In the genomic region with DNA sequence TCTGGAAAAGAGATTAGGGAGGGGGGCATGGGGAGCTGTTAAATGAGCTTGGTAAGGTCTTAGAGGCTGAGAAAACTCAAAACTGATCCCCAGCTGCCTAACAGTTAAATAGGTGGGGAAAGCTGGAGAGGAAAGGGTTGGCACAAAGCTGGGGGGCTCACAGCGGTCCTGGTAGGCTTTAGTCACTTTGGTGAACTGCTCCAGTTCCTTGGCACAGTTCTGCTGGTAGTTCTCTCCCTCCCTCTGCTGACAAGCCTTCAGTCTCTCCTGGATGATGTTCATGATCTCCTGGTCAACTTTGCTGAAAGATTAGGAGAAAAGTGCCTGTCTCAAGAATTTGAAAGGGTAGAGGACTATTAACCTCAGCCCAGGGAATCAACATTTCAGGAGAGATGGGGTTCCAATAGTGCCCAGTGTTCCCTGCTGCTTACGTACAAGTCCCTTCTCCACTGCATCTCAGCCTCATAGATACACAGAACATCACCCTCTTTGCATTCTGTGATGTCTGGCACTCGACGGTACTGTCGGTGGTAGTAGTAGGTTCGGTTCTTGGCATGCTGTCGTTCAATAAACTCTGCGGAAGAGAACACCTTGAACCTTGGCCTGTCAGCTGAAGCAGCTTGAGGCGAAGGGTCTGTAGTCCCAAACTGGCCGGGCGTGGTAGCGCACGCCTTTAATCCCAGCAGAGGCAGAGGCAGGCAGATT, we compare ENCODE assay signal across 9 mouse cellular contexts. TPM values are rescaled to one million over a fixed set of nuclear protein-coding genes. Genes with fewer than 3 reads are reported as not detected.
DNase-seq lines count a peak whose midpoint lies in the region; ATAC-seq and TF ChIP-seq lines count a peak whose summit lies in the region.
"Had no signal": no experiment of that assay in that cellular context is flagged by ENCODE, and none has a peak within 500 bp of the region (broad histone marks: within the 10 kb centered on the region; RNA-seq: fewer than 3 reads in every experiment).

No protein-coding gene starts in this region.

- H3K9ac ChIP-seq in heart, adult 2 months (ENCODE audit: low read depth, low read length) = 0 out of 2 replicates have a peak overlapping the region, but pooled peaks have one; percentile 8
- H3K9ac ChIP-seq in hindbrain, embryonic 12.5 days = 0 out of 2 replicates have a peak overlapping the region, but pooled peaks have one; percentile 23
- 0 out of 2 replicates have a peak overlapping the region, but pooled peaks have one; percentile 34 for H3K9ac ChIP-seq in midbrain, embryonic 12.5 days (replicated peaks)

- H3K4me3 ChIP-seq in heart, adult 2 months = no peak overlapping the region
- H3K4me3 ChIP-seq in hindbrain, embryonic 12.5 days = no peak overlapping the region
- H3K4me3 ChIP-seq in midbrain, embryonic 12.5 days = peak overlapping the region; percentile 8; the same call in 1 of the 2 replicates
- no peak overlapping the region for H3K4me3 ChIP-seq in thymus, adult 2 months (ENCODE audit: control insufficient read depth, insufficient read depth, low read length)

- peaks cover 12% of the 10 kb centered on the region for H3K36me3 ChIP-seq in heart, adult 2 months (ENCODE audit: control insufficient read depth, insufficient read depth, low read length)
- H3K36me3 ChIP-seq in hindbrain, embryonic 12.5 days = peaks cover 17% of the 10 kb centered on the region
- peaks cover 16% of the 10 kb centered on the region for H3K36me3 ChIP-seq in midbrain, embryonic 12.5 days
- H3K36me3 ChIP-seq in thymus, adult 2 months (ENCODE audit: control insufficient read depth, insufficient read depth, low read length) = peaks cover 14% of the 10 kb centered on the region

- no peaks in the 10 kb centered on the region for H3K79me2 ChIP-seq in heart, adult 2 months (replicated peaks; ENCODE audit: control insufficient read depth, insufficient read depth, low read length)

- no peak overlapping the region for H3K27ac ChIP-seq in heart, adult 2 months
- H3K27ac ChIP-seq in hindbrain, embryonic 12.5 days = 0 out of 2 replicates have a peak overlapping the region, but pooled peaks have one; percentile 4
- no peak overlapping the region for H3K27ac ChIP-seq in midbrain, embryonic 12.5 days (replicated peaks)
- no peak overlapping the region for H3K27ac ChIP-seq in thymus, adult 2 months (ENCODE audit: control insufficient read depth, insufficient read depth, low read length)

- ATAC-seq in hindbrain, embryonic 12.5 days (ENCODE audit: low FRiP score) = no peak
- ATAC-seq in midbrain, embryonic 12.5 days (ENCODE audit: low FRiP score, low read depth) = no peak

- peaks cover 7% of the 10 kb centered on the region for H3K4me1 ChIP-seq in heart, adult 2 months (ENCODE audit: control insufficient read depth, insufficient read depth, low read length)
- H3K4me1 ChIP-seq in hindbrain, embryonic 12.5 days = peaks cover 32% of the 10 kb centered on the region
- peaks cover 33% of the 10 kb centered on the region for H3K4me1 ChIP-seq in midbrain, embryonic 12.5 days
- H3K4me1 ChIP-seq in thymus, adult 2 months (replicated peaks; ENCODE audit: control insufficient read depth, insufficient read depth, low read length) = peaks cover 16% of the 10 kb centered on the region

- intact Hi-C loops in heart, adult 2 months (cut with DNase I) = no loop called here
- intact Hi-C loops in left cerebral cortex, postnatal 14 days (cut with DNase I) = no loop called here

- H3K9me3 ChIP-seq in hindbrain, embryonic 12.5 days (replicated peaks) = no peaks in the 10 kb centered on the region
- H3K9me3 ChIP-seq in midbrain, embryonic 12.5 days = no peaks in the 10 kb centered on the region

- WGBS in heart, adult 2 months = 27% methylated on average over 13 of the region's 13 CpGs
- WGBS in hindbrain, embryonic 12.5 days = 36% methylated on average over 13 of the region's 13 CpGs
- 36% methylated on average over 13 of the region's 13 CpGs for WGBS in midbrain, embryonic 12.5 days
- WGBS in thymus, adult 2 months = 80% methylated on average over 13 of the region's 13 CpGs

- no peak for DNase-seq in heart, adult 2 months
- DNase-seq in heart, adult 8-10 months (ENCODE audit: low spot score) = no peak
- DNase-seq in MN1 (ENCODE audit: low spot score) = peak; percentile 37
- DNase-seq in adrenal gland, postnatal 10 days = no peak
- DNase-seq in thymus, adult 2 months = no peak
- DNase-seq in left cerebral cortex, postnatal 14 days (ENCODE audit: low spot score in 2 of 2) = no peak
- DNase-seq: spleen, adult 18-20 months had no signal

- H3K27me3 ChIP-seq in heart, adult 2 months (ENCODE audit: control insufficient read depth, insufficient read depth, low read length) = no peaks in the 10 kb centered on the region
- H3K27me3 ChIP-seq in hindbrain, embryonic 12.5 days = 0 out of 2 replicates have a peak, but pooled peaks cover 2% of the 10 kb centered on the region
- H3K27me3 ChIP-seq in midbrain, embryonic 12.5 days = peaks cover 2% of the 10 kb centered on the region
- H3K27me3 ChIP-seq in thymus, adult 2 months (ENCODE audit: control insufficient read depth, insufficient read depth, low read length) = no peaks in the 10 kb centered on the region

- no peak for TF ChIP-seq POLR2A in heart, adult 2 months (IDR thresholded peaks at IDR 0.05; ENCODE audit: insufficient read depth, low read depth, low read length)
- TF ChIP-seq POLR2A in thymus, adult 2 months (IDR thresholded peaks at IDR 0.05; ENCODE audit: control insufficient read depth, extremely low read depth, insufficient read depth, low read length, poor library complexity) = no peak

- TF ChIP-seq CTCF in heart, adult 2 months (IDR thresholded peaks at IDR 0.05) = no peak
- no peak for TF ChIP-seq CTCF in thymus, adult 2 months (IDR thresholded peaks at IDR 0.05; ENCODE audit: borderline replicate concordance, control insufficient read depth, extremely low read depth, insufficient read depth, low read length, poor library complexity)

- no peak for TF ChIP-seq EP300 in heart, adult 2 months (IDR thresholded peaks at IDR 0.05; ENCODE audit: insufficient read depth, low read depth, low read length)

- no peak overlapping the region for H3K4me2 ChIP-seq in hindbrain, embryonic 12.5 days (replicated peaks)
- peak overlapping the region; percentile 89 for H3K4me2 ChIP-seq in midbrain, embryonic 12.5 days (replicated peaks)

RNA-seq across cellular contexts. Expression of a gene that starts 1.9 kb away (rescaled TPM):
- total RNA-seq in heart, adult 2 months (2021) = 100 to 1,000 TPM; 916 to 992 TPM
- polyA plus RNA-seq in heart, adult 2 months (2012; rRNA removed) = 1,269 and 1,412 TPM in 2 replicates
- 1,000 to 10,000 TPM in 1 of 4 experiments, 100 to 1,000 TPM in 3; 975 to 1,073 (median 990) TPM for total RNA-seq in heart, adult 8-10 months (2022)
- polyA plus RNA-seq in hindbrain, embryonic 12.5 days (2016; fragmentation: Nextera tagmentation; extraction: Ambion mirVana) = 199 and 214 TPM in 2 replicates
- 201 and 205 TPM in 2 replicates for polyA plus RNA-seq in midbrain, embryonic 12.5 days (2016; fragmentation: Nextera tagmentation; extraction: Ambion mirVana)
- total RNA-seq in adrenal gland, postnatal 10 days (2021) = 100 to 1,000 TPM; 422 to 522 TPM
- 237 and 291 TPM in 2 replicates for polyA plus RNA-seq in thymus, adult 2 months (2012; rRNA removed)
- 100 to 1,000 TPM; 184 to 189 TPM for total RNA-seq in left cerebral cortex, postnatal 14 days (2021)

RNA-seq across cellular contexts. Expression of a gene that starts 4.5 kb away (rescaled TPM):
- 100 to 1,000 TPM; 675 to 722 TPM for total RNA-seq in heart, adult 2 months (2021)
- polyA plus RNA-seq in heart, adult 2 months (2012; rRNA removed) = 2,277 and 2,346 TPM in 2 replicates
- 100 to 1,000 TPM; 631 to 768 (median 679) TPM for total RNA-seq in heart, adult 8-10 months (2022)
- polyA plus RNA-seq in hindbrain, embryonic 12.5 days (2016; fragmentation: Nextera tagmentation; extraction: Ambion mirVana) = 795 and 841 TPM in 2 replicates
- polyA plus RNA-seq in midbrain, embryonic 12.5 days (2016; fragmentation: Nextera tagmentation; extraction: Ambion mirVana) = 892 and 929 TPM in 2 replicates
- 100 to 1,000 TPM; 785 to 825 TPM for total RNA-seq in adrenal gland, postnatal 10 days (2021)
- polyA plus RNA-seq in thymus, adult 2 months (2012; rRNA removed) = 3,358 and 3,484 TPM in 2 replicates
- total RNA-seq in left cerebral cortex, postnatal 14 days (2021) = 100 to 1,000 TPM; 492 to 494 TPM

RNA-seq across cellular contexts. Expression of a gene that starts 4.5 kb away (rescaled TPM):
- total RNA-seq in heart, adult 2 months (2021) = not detected
- polyA plus RNA-seq in heart, adult 2 months (2012; rRNA removed) = 0.15 and 0.68 TPM in 2 replicates
- total RNA-seq in heart, adult 8-10 months (2022) = under 1 TPM in 1 of 4 experiments, not detected in 3; 0.23 TPM
- 0.18 and 0.35 TPM in 2 replicates for polyA plus RNA-seq in hindbrain, embryonic 12.5 days (2016; fragmentation: Nextera tagmentation; extraction: Ambion mirVana)
- polyA plus RNA-seq in midbrain, embryonic 12.5 days (2016; fragmentation: Nextera tagmentation; extraction: Ambion mirVana) = 0.24 TPM in 1 of 2 replicates, not detected in the other
- total RNA-seq in adrenal gland, postnatal 10 days (2021) = under 1 TPM in 1 of 2 experiments, not detected in 1; 0.24 TPM
- 0.88 and 0.96 TPM in 2 replicates for polyA plus RNA-seq in thymus, adult 2 months (2012; rRNA removed)
- total RNA-seq in left cerebral cortex, postnatal 14 days (2021) = not detected

RNA-seq across cellular contexts. Expression of a gene that starts 5.2 kb away (rescaled TPM):
- 100 to 1,000 TPM; 386 to 472 TPM for total RNA-seq in heart, adult 2 months (2021)
- 213 and 215 TPM in 2 replicates for polyA plus RNA-seq in heart, adult 2 months (2012; rRNA removed)
- 100 to 1,000 TPM; 389 to 453 (median 417) TPM for total RNA-seq in heart, adult 8-10 months (2022)
- polyA plus RNA-seq in hindbrain, embryonic 12.5 days (2016; fragmentation: Nextera tagmentation; extraction: Ambion mirVana) = not detected in 2 replicates
- not detected in 2 replicates for polyA plus RNA-seq in midbrain, embryonic 12.5 days (2016; fragmentation: Nextera tagmentation; extraction: Ambion mirVana)
- total RNA-seq in adrenal gland, postnatal 10 days (2021) = 10 to 100 TPM; 12.0 to 51.3 TPM
- polyA plus RNA-seq in thymus, adult 2 months (2012; rRNA removed) = 0.20 and 7.2 TPM in 2 replicates
- under 1 TPM; 0.35 to 0.38 TPM for total RNA-seq in left cerebral cortex, postnatal 14 days (2021)

RNA-seq across cellular contexts. Expression of a gene that starts 14.1 kb away (rescaled TPM):
- 100 to 1,000 TPM; 154 to 178 TPM for total RNA-seq in heart, adult 2 months (2021)
- 155 and 164 TPM in 2 replicates for polyA plus RNA-seq in heart, adult 2 months (2012; rRNA removed)
- total RNA-seq in heart, adult 8-10 months (2022) = 100 to 1,000 TPM; 172 to 208 (median 186) TPM
- polyA plus RNA-seq in hindbrain, embryonic 12.5 days (2016; fragmentation: Nextera tagmentation; extraction: Ambion mirVana) = 21.8 and 22.6 TPM in 2 replicates
- polyA plus RNA-seq in midbrain, embryonic 12.5 days (2016; fragmentation: Nextera tagmentation; extraction: Ambion mirVana) = 18.4 and 20.8 TPM in 2 replicates
- total RNA-seq in adrenal gland, postnatal 10 days (2021) = 10 to 100 TPM; 75.1 to 93.3 TPM
- polyA plus RNA-seq in thymus, adult 2 months (2012; rRNA removed) = 90.7 and 91.5 TPM in 2 replicates
- 10 to 100 TPM; 38.4 to 38.7 TPM for total RNA-seq in left cerebral cortex, postnatal 14 days (2021)
